Mouse (Mus musculus): ENCODE data around the gene Dus1l. TPM values are rescaled to one million over a fixed set of nuclear protein-coding genes. Genes with fewer than 3 reads are reported as not detected.
"Not testable (repeated sequence)": the region's sequence is repeated elsewhere in the genome, so short reads cannot be mapped to it uniquely, and the experiment has no call there.

The Dus1l gene
- polyA plus RNA-seq, 1 experiment from 2014 or later = 69.3 TPM

- Histone ChIP-seq H3K36me3 (ENCODE audit: control insufficient read depth, insufficient read depth, low read length) (peaks cover 35% of the 10 kb centered on the region), H3K9ac (ENCODE audit: low read length) (no peak overlapping the region), H3K27ac (ENCODE audit: low read length) (no peak overlapping the region), H3K4me3 (replicated peaks; ENCODE audit: low read length) (no peak overlapping the region), H3K4me2 (ENCODE audit: low read depth, low read length) (no peak overlapping the region), H3K27me3 (ENCODE audit: control insufficient read depth, insufficient read depth, low read length) (no peaks in the 10 kb centered on the region), H3K4me1 (ENCODE audit: control insufficient read depth, insufficient read depth, low read length) (peaks cover 3% of the 10 kb centered on the region; the same call in 1 of the 2 replicates), H3K9me3 (replicated peaks; ENCODE audit: control insufficient read depth, low read length) (no peaks in the 10 kb centered on the region)
- ATAC-seq (ENCODE audit: insufficient read depth, low FRiP score) = no peak
- 82% methylated on average over 7 of the region's 7 CpGs for WGBS
Measured at GRCm38 (mm10) chr11:120804274-120804673, 8.1 kb upstream of the Dus1l start.

- Histone ChIP-seq H3K4me1 (ENCODE audit: control insufficient read depth, insufficient read depth, low read length) (peaks cover 8% of the 10 kb centered on the region), H3K9ac (ENCODE audit: low read length) (peak overlapping the region; percentile 46), H3K4me2 (ENCODE audit: low read depth, low read length) (no peak overlapping the region), H3K9me3 (replicated peaks; ENCODE audit: control insufficient read depth, low read length) (no peaks in the 10 kb centered on the region), H3K27ac (ENCODE audit: low read length) (peak overlapping the region; percentile 23; the same call in 1 of the 2 replicates), H3K27me3 (ENCODE audit: control insufficient read depth, insufficient read depth, low read length) (no peaks in the 10 kb centered on the region), H3K36me3 (ENCODE audit: control insufficient read depth, insufficient read depth, low read length) (no peaks in the 10 kb centered on the region), H3K4me3 (replicated peaks; ENCODE audit: low read length) (no peak overlapping the region)
- WGBS = 9% methylated on average over 10 of the region's 10 CpGs
- peak; percentile 73 for ATAC-seq (ENCODE audit: insufficient read depth, low FRiP score)
Measured at GRCm38 (mm10) chr11:120800061-120800904, 4.1 kb upstream of the Dus1l start.

DNA sequence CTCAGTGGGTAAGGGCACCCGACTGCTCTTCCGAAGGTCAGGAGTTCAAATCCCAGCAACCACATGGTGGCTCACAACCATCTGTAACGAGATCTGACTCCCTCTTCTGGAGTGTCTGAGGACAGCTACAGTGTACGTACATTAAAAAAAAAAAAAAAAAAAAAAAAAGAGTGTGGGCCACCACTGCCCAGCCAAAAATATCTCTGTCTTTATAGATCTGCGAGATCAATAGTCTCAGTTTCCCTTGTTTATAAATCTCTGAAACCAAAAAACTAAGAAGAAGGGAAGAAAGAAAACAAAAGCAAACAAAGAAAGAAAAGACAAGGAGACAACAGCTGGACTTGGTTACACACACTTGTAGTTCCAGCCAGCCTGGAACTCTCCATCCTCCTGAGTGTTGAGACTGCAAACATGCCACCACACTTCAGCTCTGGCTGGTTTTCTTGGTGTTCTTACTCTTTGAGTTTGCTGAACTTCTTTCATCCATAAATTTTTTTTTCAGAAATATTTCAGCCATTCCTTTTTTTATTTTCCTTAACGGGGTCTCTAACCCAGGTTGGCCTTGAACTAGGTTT, 3.2 kb upstream of the Dus1l start:
- Histone ChIP-seq H3K4me1 (ENCODE audit: control insufficient read depth, insufficient read depth, low read length) (peaks cover 13% of the 10 kb centered on the region), H3K27me3 (ENCODE audit: control insufficient read depth, insufficient read depth, low read length) (no peaks in the 10 kb centered on the region), H3K9ac (ENCODE audit: low read length) (no peak overlapping the region), H3K4me3 (replicated peaks; ENCODE audit: low read length) (no peak overlapping the region), H3K4me2 (ENCODE audit: low read depth, low read length) (no peak overlapping the region), H3K27ac (ENCODE audit: low read length) (no peak overlapping the region), H3K9me3 (replicated peaks; ENCODE audit: control insufficient read depth, low read length) (no peaks in the 10 kb centered on the region), H3K36me3 (ENCODE audit: control insufficient read depth, insufficient read depth, low read length) (no peaks in the 10 kb centered on the region)
- no peak for ATAC-seq (ENCODE audit: insufficient read depth, low FRiP score)
- WGBS = 70% methylated on average over 6 of the region's 6 CpGs

DNA sequence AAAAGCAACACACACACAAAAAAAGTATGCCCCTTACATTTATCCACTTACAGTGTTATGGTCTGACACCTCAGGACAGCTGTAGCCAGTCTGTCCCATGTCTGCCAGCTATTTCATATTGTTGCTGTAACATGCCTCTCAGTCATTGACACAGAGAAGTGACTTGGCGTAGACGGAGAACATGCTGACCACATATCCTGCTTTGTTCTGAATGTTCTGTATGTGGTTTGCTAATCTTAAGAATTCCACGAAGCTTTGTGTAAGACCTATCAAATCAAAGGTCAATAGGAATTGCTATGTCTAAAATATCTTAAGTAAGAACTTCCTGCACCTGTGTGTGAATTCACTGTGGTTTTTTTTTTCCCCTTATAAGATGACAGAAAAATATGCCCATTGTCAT, 2.0 kb upstream of the Dus1l start:
- H3K9ac ChIP-seq (ENCODE audit: low read length) = no peak overlapping the region
- peaks cover 13% of the 10 kb centered on the region for H3K4me1 ChIP-seq (ENCODE audit: control insufficient read depth, insufficient read depth, low read length)
- no peak overlapping the region for H3K27ac ChIP-seq (ENCODE audit: low read length)
- H3K4me3 ChIP-seq (replicated peaks; ENCODE audit: low read length) = no peak overlapping the region
- H3K36me3 ChIP-seq (ENCODE audit: control insufficient read depth, insufficient read depth, low read length) = no peaks in the 10 kb centered on the region
- H3K9me3 ChIP-seq (replicated peaks; ENCODE audit: control insufficient read depth, low read length) = no peaks in the 10 kb centered on the region
- WGBS = 78% methylated on average over 3 of the region's 3 CpGs
- no peaks in the 10 kb centered on the region for H3K27me3 ChIP-seq (ENCODE audit: control insufficient read depth, insufficient read depth, low read length)
- H3K4me2 ChIP-seq (ENCODE audit: low read depth, low read length) = no peak overlapping the region
- ATAC-seq (ENCODE audit: insufficient read depth, low FRiP score) = no peak

- no peaks in the 10 kb centered on the region for H3K27me3 ChIP-seq (ENCODE audit: control insufficient read depth, insufficient read depth, low read length)
- ATAC-seq (ENCODE audit: insufficient read depth, low FRiP score) = no peak
- H3K9me3 ChIP-seq (replicated peaks; ENCODE audit: control insufficient read depth, low read length) = no peaks in the 10 kb centered on the region
- H3K4me2 ChIP-seq (ENCODE audit: low read depth, low read length) = peak overlapping the region; percentile 51
- peak overlapping the region; percentile 71 for H3K27ac ChIP-seq (ENCODE audit: low read length)
- H3K4me3 ChIP-seq (replicated peaks; ENCODE audit: low read length) = peak overlapping the region; percentile 84
- H3K4me1 ChIP-seq (ENCODE audit: control insufficient read depth, insufficient read depth, low read length) = peaks cover 13% of the 10 kb centered on the region
- WGBS = 30% methylated on average over 8 of the region's 8 CpGs
- H3K36me3 ChIP-seq (ENCODE audit: control insufficient read depth, insufficient read depth, low read length) = 0 out of 2 replicates have a peak, but pooled peaks cover 1% of the 10 kb centered on the region
- peak overlapping the region; percentile 62 for H3K9ac ChIP-seq (ENCODE audit: low read length)
Measured at GRCm38 (mm10) chr11:120796614-120796946, 377 bp upstream of the Dus1l start.

GRCm38 (mm10) chr11:120792652-120793051, 3.6 kb downstream of the Dus1l start:
- Histone ChIP-seq H3K36me3 (ENCODE audit: control insufficient read depth, insufficient read depth, low read length) (peaks cover 13% of the 10 kb centered on the region; the same call in 1 of the 2 replicates), H3K27me3 (ENCODE audit: control insufficient read depth, insufficient read depth, low read length) (no peaks in the 10 kb centered on the region), H3K27ac (ENCODE audit: low read length) (no peak overlapping the region), H3K9me3 (replicated peaks; ENCODE audit: control insufficient read depth, low read length) (no peaks in the 10 kb centered on the region), H3K4me2 (ENCODE audit: low read depth, low read length) (no peak overlapping the region), H3K4me1 (ENCODE audit: control insufficient read depth, insufficient read depth, low read length) (peaks cover 10% of the 10 kb centered on the region), H3K4me3 (replicated peaks; ENCODE audit: low read length) (no peak overlapping the region), H3K9ac (ENCODE audit: low read length) (no peak overlapping the region)
- 95% methylated on average over 9 of the region's 9 CpGs for WGBS
- ATAC-seq (ENCODE audit: insufficient read depth, low FRiP score) = no peak

DNA sequence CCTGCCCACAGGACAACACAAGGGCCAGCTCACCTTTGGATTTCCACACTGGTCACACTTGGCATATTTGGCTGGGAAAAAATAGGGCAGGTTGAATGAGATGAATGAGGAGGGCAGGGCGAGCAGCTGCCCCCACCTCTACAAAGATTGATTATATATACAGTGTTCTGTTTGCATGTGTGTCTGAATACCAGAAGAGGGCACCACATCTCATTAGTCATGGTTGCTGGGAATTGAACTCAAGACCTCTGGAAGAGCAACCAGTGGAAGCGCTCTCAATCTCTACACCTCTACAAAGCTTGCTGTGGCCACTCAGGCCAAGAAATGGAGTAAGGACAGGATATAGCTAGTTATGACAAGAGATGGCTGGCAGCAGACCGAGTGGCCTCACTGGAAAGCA, 6.4 kb downstream of the Dus1l start:
- no peak for ATAC-seq (ENCODE audit: insufficient read depth, low FRiP score)
- Histone ChIP-seq H3K4me2 (ENCODE audit: low read depth, low read length) (no peak overlapping the region), H3K4me3 (replicated peaks; ENCODE audit: low read length) (no peak overlapping the region), H3K27ac (ENCODE audit: low read length) (no peak overlapping the region), H3K9ac (ENCODE audit: low read length) (no peak overlapping the region), H3K9me3 (replicated peaks; ENCODE audit: control insufficient read depth, low read length) (no peaks in the 10 kb centered on the region), H3K36me3 (ENCODE audit: control insufficient read depth, insufficient read depth, low read length) (peaks cover 13% of the 10 kb centered on the region; the same call in 1 of the 2 replicates), H3K27me3 (ENCODE audit: control insufficient read depth, insufficient read depth, low read length) (no peaks in the 10 kb centered on the region), H3K4me1 (ENCODE audit: control insufficient read depth, insufficient read depth, low read length) (peaks cover 6% of the 10 kb centered on the region)
- 65% methylated on average over 3 of the region's 3 CpGs for WGBS

GRCm38 (mm10) chr11:120789355-120789754, 6.8 kb downstream of the Dus1l start:
- Histone ChIP-seq H3K27ac (ENCODE audit: low read length) (no peak overlapping the region), H3K4me2 (ENCODE audit: low read depth, low read length) (no peak overlapping the region), H3K4me1 (ENCODE audit: control insufficient read depth, insufficient read depth, low read length) (peaks cover 7% of the 10 kb centered on the region), H3K27me3 (ENCODE audit: control insufficient read depth, insufficient read depth, low read length) (no peaks in the 10 kb centered on the region), H3K36me3 (ENCODE audit: control insufficient read depth, insufficient read depth, low read length) (peaks cover 13% of the 10 kb centered on the region; the same call in 1 of the 2 replicates), H3K9ac (ENCODE audit: low read length) (no peak overlapping the region), H3K4me3 (replicated peaks; ENCODE audit: low read length) (no peak overlapping the region), H3K9me3 (replicated peaks; ENCODE audit: control insufficient read depth, low read length) (no peaks in the 10 kb centered on the region)
- 82% methylated on average over 4 of the region's 4 CpGs for WGBS
- no peak for ATAC-seq (ENCODE audit: insufficient read depth, low FRiP score)

DNA sequence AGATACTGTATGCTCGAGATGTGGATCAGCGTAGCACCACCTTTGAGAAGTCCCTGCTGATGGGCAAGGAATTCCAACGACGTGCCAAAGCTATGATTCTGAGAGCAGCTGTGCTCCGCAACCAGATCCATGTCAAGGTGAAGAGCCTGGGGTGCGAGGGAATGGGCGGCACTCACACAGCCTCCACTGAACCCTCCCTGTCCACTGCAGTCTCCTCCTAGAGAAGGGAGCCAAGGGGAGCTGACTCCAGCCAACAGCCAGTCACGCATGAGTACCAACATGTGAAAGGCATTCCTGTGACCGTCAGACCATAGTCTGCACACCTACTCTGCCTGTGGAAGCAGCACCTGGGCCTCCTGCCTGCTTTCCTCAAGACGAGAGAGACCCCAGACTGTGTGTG, 7.7 kb downstream of the Dus1l start:
- not testable (repeated sequence) for ATAC-seq (ENCODE audit: insufficient read depth, low FRiP score); H3K4me1 ChIP-seq (ENCODE audit: control insufficient read depth, insufficient read depth, low read length); H3K9ac ChIP-seq (ENCODE audit: low read length); H3K9me3 ChIP-seq (replicated peaks; ENCODE audit: control insufficient read depth, low read length); H3K4me2 ChIP-seq (ENCODE audit: low read depth, low read length); H3K27ac ChIP-seq (ENCODE audit: low read length); H3K27me3 ChIP-seq (ENCODE audit: control insufficient read depth, insufficient read depth, low read length); H3K4me3 ChIP-seq (replicated peaks; ENCODE audit: low read length)
- 87% methylated on average over 10 of the region's 10 CpGs for WGBS
- peaks cover 13% of the 10 kb centered on the region; the same call in 1 of the 2 replicates for H3K36me3 ChIP-seq (ENCODE audit: control insufficient read depth, insufficient read depth, low read length)
